Mouse (Mus musculus): ENCODE data around the gene Ccdc40.
"Not testable (repeated sequence)": the region's sequence is repeated elsewhere in the genome, so short reads cannot be mapped to it uniquely, and the experiment has no call there.

The Ccdc40 gene

DNA sequence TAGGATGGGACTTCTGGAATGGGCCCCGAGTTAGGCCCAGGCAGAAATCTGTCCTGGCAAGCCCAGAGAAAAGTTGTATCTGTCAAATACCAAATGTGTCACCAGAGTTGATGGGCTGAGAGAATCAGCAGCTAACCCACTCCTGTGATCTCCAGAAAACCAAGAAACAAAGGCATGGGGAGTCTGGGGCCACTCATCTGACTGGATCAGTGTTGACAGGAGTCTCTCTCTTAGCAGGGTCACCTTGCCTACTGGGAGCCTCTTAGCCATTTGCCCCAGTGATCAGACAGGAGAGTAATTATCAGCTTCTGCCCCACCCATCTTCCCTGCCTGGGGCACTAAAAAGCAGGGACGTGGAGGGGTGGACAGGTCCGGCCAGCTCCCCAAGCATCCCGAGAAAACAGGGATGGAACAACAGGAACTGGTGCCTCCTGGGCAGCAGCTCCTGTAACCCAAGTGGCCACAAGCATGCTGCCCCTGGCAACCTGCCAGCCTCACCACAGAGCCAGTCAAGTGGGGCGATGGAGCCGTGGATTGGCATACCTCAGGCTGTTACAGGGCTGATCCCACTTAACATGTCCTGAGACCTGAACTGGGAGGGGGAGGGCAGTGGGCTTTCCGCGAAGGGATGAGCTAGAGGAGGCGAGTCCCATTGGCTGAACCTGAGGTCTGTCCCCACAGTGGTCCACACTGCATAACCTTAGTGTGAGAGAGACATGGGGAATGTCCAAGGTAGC lies 57.6 kb downstream of the Ccdc40 start:
- no peak for DNase-seq (ENCODE audit: low read depth, low spot score)

DNA sequence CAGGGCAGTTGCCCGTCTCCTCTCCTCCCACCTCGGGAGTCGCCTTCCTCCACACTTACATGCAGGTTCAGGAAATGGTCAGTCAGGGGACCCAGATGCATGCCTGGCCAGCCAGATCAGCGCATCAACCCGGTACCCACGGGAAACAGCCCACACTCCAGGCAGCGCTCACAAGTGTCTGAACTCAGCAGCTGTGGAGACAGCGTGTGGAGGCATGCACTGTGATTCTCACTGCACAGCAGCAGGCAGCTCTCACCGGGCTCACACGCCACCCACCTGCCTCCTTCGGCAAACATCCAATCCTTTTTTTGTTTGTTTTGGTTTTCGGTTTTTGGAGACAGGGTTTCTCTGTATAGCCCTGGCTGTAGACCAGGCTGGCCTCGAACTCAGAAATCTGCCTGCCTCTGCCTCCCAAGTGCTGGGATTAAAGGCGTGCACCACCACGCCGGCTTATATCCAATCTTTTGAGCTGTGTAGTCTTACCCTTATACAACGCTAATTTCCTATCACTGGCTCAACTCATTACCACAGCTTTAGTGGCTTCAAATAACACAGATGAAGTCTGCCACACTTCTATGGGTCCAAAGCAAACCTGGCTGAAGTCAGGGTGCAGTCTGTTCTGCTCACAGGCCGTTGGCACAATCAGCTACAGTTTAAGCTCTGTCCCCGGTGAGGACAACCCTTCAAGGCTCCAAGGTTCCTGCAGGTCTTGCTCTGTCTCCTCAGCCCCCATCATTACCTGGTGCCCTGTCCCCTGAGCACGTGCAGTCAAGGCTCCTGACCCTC lies 59.0 kb downstream of the Ccdc40 start:
- no peak for DNase-seq (ENCODE audit: low read depth, low spot score)

DNA sequence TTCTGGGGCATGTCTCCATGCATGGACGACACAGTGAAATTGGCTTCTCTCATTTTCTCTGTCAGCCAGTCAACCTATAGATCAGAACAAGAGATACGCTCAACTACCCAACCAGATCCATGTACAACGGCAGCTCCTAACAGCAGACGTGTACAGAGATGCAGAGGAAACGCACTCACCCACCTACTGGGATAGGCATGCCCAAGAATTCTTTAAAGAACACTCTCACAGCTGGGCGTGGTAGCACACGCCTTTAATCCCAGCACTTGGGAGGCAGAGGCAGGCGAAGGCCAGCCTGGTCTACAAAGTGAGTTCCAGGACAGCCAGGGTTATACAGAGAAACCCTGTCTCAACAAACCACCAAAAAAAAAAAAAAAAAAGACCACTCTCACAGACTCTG lies 64.5 kb downstream of the Ccdc40 start:
- DNase-seq (ENCODE audit: low read depth, low spot score) = not testable (repeated sequence)

DNA sequence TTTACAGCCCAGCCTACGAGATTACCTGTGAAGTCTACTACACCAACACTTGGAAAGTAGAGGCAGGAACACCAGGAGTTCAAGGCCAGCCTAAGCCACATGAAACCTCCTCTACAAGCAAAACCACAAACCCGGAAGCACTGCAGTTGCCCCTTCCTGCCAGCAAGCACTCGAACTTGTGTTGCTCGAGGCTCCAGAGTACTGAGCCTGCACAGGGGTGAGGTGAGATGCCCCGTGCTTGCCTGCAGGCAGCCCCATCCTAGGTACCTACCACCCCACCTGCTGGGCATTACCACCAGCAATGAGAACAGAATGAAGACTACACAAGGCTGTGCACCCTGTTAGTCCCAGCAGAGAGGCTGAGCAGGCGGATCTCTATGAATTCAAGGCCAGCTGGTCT lies 69.6 kb downstream of the Ccdc40 start:
- DNase-seq (ENCODE audit: low read depth, low spot score) = no peak

DNA sequence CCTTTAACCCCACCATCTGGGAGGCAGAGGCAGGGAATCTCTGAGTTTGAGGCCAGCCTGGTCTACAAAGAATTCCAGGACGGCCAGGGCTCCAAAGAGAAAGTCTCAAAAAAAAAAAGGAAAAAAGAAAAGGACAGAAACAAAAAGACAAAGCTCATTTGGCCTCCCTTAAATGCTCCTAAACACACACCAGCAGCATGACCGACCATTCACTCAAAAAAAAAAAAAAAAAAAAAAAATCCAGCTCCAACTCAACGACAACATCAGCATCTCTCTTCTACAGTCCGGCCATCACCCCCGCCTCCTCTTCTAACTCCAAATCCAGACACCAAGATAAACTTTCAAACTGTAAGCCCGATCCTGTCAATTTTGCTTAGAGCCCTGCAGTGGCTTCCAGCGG lies 70.5 kb downstream of the Ccdc40 start:
- DNase-seq (ENCODE audit: low read depth, low spot score) = no peak

DNA sequence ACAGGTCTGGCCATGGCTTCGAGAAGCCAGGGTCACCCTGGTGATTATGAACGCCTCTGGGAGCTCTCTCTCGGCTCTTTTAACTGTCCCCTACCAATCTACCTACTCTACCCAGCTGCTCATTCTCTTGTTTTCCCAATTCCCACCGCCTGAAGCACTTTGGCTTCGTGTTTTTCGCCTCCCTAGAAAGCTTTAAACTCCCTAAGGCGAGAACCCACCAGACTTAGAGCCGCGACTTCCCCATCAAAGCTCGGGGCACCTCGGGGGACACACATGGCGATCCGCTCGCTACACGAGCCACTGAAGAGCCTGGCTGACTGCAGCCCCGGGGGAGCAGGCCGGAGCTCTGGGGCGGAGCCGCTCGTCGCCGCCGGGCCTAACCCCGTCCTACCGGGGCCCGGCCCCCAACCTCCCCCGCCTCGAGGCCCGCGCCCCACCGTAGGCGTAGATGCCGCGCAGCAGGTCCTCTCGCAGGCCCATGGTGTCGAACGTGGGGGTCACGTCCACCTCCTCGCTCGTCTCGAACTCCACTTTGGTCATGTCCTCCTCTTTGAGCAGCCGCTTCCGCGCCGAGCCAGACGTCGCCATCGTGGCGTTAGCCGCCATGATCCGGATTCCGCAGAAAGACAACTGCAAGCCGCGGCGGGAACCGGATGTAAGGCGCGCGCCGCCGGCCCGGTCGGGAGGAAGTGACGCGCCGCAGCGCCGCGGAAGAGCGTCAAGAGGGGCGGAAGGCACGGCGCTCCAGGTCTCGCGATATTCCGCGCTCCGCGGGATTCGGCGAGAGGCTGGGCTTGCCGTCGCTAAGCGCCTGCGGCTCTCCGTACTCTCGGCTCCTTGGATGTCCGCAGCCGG lies 71.2 kb downstream of the Ccdc40 start, which contains the start of gene Eif4a3:
TSS of gene Eif4a3 (minus strand) at position 699 of the 855 bp plus-strand sequence.
- DNase-seq (ENCODE audit: low read depth, low spot score) = peak; percentile 96

DNA sequence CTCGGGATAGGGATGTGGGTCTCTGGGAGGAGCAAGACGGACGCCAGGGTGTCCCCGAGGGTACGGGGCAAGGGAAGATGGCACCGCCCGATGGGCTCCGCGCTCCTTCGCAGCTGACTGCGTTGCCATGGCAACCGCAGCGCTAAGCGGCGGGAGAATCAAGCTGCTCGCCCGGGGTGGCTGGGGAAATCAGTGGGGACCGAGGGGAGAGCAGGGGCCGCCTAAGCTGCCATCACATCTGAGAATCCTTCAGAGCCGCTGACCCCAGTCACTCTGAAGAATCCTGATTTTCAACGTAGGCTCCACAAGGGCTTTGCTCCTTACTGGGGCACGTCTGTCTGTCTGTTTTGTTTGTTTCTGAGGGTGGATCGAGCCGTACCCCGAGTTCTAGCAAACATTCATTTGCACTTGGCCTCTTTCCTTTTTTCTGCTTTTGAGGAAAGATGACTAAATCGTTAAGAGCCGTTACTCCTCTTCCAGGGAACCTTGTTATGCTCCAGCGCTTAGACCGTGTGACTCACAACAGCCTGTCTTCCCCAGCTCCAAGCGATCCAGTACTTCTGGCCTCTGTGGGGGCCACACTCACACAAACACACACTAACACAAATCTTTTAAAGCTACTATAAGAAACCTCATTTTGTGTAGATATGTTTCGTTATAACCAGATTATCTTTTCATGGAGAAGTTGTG lies 72.0 kb downstream of the Ccdc40 start:
- DNase-seq (ENCODE audit: low read depth, low spot score) = no peak

DNA sequence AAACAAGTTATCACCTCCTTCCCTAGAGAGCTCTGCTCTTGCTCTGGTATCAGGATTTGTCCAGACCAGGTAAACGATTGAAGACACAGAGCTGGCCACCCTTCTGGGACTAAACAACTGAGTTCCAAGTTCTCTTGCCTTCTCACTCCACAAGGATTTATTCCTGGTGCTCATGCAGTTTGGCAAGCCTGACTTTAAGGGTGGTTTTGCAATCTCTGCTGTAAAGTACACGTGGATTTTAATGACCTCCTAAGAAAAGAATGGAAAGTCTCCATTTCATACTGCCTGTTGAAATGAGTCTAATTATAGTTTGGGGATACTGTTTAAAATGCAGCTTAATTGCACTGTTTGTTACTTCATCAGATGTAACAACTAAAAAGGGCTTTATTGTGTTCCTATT lies 72.6 kb downstream of the Ccdc40 start:
- no peak for DNase-seq (ENCODE audit: low read depth, low spot score)

DNA sequence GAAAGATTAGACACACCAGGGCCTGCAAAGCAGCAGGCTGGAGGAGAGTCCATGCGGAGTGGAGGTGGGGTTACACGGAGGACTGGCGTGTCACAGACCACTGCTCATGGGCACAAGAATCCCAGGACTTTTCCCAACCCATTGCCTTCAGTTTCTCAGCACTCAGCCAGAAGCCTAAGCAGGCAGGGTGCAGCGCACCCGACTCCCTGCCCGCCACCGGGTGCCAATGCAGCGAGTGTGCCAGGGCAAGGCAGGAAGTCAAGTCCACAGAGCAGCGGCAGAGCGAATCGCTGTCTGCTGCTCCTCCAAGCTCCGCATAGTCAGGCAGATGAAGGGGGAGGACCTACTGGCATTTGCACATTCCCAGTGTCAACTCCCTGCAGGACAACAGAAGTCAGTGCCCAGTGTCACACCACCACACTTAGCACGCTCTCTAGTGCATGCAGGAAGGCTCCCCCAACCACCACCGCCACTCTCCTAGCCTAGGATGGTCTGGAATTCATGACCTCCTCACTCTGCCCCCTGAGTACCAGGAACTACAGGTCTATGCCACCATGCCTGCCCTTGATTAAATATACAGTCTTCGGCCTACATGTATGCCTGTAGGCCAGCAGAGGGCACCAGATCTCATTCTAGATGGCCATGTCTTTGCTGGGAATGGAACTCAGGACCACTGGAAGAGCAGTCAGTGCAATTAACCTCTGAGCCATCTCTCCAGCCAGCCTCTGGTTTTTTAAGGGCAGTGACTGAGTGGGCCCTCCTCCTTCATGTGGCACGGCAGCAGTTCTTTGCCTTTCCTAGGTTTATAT lies 76.7 kb downstream of the Ccdc40 start:
- DNase-seq (ENCODE audit: low read depth, low spot score) = no peak

DNA sequence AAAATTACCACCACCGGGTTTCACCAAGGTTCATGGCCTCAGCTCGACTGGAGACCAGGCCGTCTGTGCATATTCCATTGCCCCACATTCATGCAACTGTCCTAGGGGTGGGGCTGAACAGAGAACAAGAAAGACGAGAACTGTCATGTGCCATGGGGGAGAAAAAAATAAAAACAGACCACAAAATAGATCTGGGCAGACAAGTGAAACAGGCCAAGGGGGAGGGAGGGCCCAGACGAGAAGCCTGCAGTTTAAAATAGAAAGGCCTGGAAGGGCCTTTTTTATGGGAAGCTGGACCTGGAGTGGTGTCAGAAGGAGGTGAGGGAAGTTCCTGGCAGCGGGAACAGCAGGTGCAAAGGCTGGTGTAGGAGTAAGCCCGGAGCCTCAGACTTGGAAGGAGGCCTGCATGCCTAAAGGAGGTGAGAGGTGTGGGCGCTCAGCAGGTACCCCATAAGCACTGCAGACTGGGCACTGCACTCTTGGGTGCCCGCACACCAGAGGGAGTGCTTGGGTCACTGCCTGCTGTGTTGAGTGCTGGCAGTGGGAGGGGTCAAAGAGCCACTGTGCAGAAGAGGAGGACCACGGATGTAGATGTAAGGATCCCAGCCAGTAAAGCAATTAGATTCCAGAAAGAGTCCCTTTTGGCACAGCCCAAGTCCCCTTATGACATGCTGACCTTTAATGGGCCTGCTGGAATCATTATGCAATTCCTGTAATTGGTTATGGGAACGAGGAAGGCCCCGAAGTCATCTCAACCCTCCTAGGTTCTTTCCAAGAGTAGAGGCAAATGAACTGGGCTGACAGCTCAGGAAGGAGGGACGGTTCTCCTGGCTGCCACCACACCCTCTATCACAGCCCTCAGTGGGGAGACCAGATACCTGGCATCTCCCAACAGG lies 78.6 kb downstream of the Ccdc40 start:
- DNase-seq (ENCODE audit: low read depth, low spot score) = no peak

DNA sequence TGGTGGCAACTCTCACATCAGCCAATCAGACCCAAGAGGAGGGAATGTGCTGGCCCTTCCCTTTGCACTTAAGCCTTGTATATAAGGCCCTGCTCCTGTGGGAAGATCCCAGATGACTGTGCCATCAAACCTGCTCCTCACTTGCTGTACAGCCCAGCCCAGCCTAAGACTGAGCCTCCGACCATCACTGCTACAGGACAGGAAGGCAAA lies 79.2 kb downstream of the Ccdc40 start, which contains the start of gene Card14:
TSS of gene Card14 (plus strand) at position 111 of the 210 bp plus-strand sequence.
- no peak for DNase-seq (ENCODE audit: low read depth, low spot score)

DNA sequence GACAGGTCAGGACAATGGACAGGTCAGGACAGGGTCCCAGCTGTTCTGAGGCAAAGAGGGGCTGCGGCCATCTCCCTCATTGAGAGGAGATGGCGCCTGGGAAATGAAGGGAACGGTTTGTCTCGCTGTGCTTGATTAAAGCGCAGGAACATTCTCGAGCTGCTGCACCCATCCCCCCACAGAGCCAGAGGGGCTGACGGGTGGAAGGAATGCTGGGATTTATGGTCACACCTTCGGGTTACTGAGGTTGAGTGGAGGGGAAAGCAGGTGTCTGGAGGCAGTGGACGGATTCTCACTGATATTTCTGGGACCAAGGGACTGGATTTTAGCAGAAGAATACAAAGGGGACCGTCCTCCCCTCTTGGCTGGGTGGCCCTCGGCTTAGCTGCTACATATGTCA lies 79.5 kb downstream of the Ccdc40 start:
- DNase-seq (ENCODE audit: low read depth, low spot score) = no peak

DNA sequence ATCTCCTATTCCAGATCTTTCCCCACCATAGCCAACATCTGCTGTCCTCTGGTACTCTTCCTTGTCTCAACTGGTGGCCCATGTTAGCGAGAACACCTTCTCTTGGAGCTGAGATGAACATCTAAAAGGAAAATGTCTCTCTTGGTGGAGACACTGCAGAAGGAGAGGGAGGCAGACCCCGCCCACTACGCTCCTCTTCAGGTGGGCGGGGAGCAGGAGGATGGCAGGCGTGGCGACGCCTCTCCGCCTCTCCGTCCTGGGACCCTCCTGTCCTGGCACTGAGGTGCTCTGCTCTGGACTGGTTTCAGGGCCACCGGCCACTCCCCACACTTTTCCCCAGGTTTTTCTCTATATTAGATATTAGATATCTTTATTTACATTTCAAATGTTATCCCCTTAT lies 82.2 kb downstream of the Ccdc40 start:
- DNase-seq (ENCODE audit: low read depth, low spot score) = no peak

DNA sequence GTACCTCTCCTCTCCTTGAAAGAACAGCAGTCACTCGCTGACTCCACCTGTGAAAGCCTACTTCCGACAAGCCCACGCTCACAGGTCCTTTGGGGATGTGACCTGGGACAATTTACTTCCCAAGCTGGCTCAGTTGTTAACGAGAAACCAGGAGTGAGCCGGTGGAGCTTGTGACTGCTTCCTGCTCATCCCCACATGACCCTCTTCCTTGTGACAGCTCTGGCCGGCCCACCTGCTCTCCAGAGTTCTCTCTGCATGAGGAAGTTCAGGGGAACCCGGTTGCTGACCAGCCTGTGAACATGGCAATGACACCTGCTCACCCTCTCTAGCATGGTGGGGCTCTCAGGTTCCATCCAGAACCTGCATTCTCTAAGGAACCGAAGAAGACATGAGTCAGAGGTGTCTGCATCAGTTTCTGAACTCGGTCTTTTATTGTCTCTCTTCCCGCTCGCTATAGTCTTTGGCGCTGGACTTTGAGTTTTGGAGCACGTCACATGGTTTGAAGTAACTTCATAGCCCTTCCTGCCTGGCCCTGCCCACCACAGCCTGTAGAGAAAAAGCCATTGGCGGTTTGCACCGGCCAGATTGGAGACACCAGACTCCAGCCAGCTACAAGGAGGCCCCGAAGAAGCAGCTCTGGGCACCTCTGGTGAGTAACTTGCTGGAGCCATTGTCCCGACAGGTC lies 86.0 kb downstream of the Ccdc40 start:
- no peak for DNase-seq (ENCODE audit: low read depth, low spot score)
